Mouse (Mus musculus) lung, postnatal 36 days (tissue): Measurements from ENCODE around the gene Nup210l.

ENCODE experiments used
- DNase-seq: peaks from one replicate; pipeline ENCODE4 v3.0.0; 2022; ENCODE audit warnings: mixed read lengths

The Nup210l gene

DNA sequence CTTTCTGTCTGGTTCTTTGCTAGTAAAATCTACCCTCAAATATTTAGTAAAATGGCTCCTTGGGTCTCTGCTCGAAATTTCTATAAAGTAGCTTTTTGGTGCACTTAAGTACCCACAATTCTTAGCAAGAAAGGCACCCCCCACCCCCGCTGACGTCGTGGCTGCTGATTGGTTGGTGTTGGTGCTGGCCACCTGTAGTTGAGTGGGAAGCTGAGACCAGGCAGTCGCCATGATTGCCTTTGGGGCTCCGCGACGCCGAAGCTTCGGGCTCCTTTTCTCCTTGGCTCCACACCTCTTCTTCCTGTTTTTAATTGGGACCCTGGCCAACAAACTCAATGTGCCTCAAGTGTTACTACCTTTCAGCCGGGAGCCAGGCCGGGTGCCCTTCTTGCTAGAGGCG is at the start of gene Nup210l:
TSS of gene Nup210l (plus strand) at position 195 of the 400 bp plus-strand sequence.
- no peak for DNase-seq

DNA sequence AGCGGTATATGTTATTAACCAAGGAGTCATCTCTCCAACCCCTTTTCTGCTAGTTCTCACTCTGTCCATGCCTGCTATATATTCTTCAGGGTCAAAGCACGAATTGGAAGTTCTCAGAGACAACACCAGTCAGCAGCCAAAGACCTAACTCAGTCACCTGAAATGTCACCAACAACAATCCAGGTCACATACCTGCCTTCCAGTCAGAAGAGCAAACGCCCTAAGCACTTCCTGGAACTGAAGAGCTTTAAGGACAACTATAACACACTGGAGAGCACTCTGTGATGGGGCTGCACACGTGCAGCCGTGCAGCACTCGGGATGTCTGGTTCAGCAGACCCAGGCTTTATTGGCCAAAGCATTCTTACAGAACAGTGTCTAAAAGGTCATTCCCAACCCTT is 42.4 kb upstream of the Nup210l start:
- DNase-seq = peak; percentile 34

DNA sequence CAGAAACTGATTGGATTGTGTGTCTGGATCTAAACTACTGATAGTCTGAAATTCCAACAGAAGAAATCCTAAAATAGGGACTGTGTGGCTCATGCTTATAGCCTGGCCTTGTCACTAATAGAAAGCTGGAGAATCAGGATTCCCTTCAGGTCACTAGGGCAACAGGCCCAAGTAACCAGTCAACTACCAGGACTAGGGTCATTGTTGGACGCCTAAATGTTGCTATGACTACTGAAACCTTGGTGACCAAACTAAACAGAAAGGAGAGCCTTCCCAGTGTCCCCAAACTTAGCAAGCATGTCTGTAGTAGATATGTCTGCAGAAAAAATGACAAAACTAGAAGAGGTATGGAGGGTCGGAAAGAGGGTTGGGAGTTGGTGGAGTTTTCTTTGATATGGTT is 41.4 kb upstream of the Nup210l start:
- no peak for DNase-seq

DNA sequence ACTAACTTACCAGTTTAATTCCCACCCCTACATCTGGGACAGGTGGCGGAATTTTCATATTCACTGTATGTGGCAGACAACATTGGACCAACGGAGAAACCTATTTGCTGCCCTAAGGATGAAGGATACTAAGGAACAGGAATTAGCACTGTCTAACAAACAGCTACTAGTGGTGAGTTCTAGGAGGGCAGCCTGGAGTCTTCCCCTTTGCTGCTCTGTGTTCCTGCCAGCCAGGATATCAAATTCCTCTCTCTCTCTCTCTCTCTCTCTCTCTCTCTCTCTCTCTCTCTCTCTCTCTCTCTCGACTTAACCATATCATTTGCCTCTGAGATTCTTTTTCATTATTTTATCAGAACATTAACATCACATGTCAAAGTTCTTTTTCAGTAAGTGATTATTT is 39.5 kb upstream of the Nup210l start:
- no peak for DNase-seq

DNA sequence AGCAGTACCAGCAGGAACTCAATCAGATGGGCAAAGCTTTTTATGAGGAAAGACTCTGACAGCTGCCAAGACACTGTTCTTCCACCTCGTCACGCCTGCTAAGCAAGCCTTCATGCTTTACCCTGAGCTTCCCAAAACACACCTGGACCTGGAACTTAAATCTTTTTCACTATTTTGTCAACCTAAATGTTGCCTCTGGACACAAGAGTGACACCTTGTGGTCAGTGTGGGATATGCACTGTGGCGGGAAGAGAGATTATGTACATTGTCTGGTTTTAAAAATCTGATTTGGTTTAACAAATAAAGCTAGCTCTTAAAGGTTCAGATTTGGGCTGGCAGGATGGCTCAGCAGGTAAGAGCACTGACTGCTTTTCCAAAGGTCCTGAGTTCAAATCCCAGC is 38.4 kb upstream of the Nup210l start:
- peak; percentile 70 for DNase-seq

DNA sequence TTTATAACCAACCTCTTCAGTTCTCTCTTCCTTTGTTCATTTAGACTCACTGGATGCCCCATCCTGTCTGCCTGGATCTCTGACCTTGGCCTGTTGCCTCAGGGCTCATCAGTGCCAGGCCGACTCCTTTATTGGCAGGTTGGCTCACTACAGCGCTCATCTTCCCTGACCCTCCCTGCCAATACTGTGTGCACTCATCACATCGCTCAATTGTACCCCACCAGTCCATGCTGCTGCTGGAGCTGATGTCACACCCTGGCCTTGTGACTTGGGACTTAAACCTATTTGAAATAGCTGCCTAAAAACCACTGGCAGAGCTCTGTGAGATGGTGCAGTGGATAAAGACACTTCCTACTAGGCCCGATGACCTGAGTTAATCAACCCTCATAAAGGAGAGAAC is 36.1 kb upstream of the Nup210l start:
- DNase-seq = no peak

DNA sequence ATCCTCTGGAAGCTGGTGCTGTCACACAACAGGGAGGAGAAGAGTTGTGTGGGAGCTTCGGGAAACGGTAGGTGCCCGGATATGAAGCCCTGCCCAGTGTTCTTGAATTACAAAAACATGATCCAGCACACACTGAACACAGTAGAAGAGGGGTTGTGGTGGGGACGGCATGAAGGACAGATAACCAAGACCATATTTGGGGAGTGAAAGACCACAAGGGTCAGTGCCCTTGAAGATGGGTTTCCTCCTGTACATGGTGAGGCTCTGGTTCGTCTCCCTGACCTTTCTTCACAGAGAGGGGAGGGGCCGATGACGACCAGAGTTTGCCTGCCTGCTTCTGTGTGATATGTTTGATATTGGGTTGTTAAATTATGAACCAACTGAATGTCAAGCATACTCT is 34.2 kb upstream of the Nup210l start:
- DNase-seq = no peak

DNA sequence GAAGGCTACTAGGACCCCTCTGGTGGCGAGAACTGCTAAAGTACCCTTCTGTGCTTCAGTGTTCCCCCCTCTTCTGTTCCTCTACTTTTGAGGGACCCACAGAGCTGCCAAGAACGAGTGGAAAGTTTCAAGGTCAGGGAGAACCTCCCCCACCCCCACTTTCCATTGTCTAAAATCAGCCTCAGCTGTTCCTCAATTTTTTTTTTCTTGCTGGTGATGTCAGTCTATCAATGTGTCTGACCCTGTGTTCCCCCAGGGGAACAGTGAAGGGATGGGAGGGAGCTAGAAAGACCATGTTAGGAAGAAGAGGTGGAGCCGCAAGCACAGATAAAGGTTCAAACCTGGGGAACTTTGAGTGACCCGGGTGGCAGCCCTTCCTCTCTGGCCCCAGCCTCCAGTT is 31.6 kb upstream of the Nup210l start, which contains the start of gene Tpm3:
TSS of gene Tpm3 (plus strand) at position 356 of the 400 bp plus-strand sequence.
- DNase-seq = no peak

DNA sequence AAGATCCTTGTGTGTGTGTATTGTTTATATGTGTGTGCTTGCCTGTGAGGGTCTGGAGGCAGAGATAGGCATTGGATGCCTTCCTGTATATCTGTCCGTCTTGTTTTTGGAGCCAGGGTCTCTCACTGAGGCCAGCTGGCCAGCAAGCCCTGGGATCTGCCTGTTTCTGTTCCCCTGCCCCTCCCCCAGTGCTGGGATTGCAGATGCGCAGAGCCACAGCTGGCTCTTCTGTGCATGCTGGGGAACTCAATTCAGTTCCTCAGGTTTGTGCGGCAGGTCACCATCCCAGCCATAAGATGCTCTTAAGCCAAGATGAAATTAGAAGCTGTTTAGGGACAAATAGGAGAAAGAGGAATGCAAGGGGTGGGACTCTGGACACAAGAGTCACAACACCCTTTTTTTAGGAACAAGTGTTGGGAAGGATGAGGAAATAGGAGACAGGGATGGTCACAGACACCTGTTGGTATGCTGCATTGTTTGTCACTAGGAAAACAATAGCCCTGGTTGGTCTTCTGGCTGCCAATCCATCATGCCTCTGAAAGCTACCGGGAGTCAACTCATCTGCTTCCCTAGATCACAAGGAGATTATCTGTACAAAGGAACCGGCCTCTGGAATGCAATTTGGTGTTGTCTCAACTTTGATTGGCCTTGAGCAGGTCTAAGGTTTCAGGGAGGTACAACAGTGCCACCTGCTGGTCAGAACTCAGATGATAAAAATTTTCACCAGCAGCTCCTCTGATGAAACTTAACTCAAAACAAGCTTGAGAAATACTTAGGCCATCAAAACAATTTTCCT is 26.8 kb upstream of the Nup210l start:
- DNase-seq = peak; percentile 91

DNA sequence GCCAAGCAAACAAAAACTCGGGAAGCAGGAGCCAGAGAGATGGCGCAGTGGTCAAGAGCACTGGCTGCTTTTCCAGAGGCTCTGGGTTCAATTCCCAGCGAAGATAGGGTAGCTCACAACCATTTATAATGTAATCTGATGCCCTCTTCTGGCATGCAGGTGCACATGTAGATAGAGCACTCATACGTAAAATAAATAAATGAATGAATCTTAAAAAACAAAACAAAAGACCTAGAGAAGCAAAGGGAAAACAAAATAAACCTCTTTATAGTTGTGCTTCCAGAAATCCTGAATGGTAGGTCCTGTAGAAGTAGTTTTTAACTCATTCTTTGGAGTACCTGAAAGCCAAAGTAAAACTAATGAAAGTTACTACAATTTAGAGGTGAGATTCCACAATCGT is 25.7 kb upstream of the Nup210l start:
- no peak for DNase-seq

DNA sequence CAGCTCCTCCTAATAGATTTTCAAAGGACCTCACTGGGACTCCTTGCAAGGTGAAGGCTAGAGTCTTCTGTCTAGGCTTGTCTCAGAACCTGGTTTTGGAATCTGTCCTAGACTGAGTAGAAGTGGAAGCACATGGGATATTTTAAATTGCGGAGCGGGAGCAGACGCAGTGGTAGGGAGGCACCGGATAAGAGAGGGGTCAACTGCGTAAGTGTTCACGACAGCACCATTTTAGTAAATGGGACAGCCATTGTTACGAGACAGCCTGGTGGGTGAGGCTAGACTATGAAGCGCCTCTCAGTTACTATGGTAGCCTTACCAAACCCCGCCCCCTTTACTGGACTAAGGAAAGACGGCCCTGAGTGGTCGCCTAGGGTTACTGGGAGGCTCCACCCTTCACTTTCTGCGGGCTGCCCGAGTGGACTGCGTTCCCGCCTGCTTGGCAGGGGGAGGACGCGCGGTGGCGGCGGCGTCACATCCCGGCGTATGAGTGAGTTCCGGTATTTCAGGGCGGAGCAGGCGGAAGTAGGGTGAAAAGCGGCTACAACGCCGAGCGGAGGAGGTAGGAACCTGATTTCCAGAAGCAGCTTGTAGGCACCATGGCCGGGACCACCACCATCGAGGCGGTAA is 24.7 kb upstream of the Nup210l start:
- peak; percentile 99 for DNase-seq

DNA sequence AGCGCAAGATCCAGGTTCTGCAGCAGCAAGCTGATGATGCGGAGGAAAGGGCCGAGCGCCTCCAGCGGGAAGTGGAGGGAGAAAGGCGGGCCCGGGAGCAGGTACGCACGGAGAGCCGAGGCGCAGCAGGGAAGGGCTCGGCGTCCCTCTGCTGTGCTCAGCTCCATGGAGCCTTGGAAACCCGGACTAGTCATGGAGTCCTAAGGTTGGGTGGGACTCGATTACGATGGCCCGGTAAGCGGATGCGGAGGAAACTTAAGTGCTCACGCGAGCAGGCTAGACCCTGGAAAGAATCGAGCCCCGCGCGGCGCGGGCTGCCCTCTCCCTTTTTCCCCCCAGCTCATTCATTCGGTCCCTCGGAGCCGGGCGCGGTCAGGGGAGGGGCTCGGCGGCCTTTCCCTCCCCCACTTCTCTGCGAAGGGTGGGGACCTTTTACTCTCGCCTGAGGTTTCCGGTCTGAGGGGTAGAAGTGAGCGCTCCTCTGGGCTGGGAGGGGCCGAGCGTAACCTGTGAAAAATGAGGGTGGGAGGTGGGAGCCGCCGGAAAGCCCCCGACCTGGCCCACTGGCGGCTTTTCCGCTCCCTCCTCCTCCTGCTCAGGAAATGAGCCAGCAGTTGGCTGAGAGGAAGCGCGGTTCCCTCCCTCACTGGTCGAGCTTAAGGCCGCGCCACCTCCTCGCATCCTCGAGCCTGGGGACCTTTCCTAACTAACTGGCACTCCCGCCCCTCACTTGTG is 24.0 kb upstream of the Nup210l start:
- peak; percentile 86 for DNase-seq

DNA sequence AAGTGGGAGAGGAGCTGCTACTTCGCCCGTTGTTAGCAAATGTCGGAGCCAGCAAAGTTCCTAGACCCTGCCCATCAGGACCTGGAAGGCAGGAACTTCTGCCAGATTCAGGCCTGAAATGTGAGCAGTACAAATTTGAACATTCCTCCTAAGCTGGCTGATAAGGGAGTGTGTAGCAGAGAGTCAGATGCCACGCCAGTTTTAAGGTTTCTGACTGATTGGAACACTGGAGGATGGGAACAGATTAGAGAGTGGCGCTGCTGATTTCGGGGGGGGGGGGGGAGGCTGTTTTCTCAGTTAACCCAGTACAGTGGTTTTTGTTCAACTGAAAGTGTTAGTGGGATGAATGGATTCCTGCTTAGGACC is 23.5 kb upstream of the Nup210l start:
- no peak for DNase-seq

DNA sequence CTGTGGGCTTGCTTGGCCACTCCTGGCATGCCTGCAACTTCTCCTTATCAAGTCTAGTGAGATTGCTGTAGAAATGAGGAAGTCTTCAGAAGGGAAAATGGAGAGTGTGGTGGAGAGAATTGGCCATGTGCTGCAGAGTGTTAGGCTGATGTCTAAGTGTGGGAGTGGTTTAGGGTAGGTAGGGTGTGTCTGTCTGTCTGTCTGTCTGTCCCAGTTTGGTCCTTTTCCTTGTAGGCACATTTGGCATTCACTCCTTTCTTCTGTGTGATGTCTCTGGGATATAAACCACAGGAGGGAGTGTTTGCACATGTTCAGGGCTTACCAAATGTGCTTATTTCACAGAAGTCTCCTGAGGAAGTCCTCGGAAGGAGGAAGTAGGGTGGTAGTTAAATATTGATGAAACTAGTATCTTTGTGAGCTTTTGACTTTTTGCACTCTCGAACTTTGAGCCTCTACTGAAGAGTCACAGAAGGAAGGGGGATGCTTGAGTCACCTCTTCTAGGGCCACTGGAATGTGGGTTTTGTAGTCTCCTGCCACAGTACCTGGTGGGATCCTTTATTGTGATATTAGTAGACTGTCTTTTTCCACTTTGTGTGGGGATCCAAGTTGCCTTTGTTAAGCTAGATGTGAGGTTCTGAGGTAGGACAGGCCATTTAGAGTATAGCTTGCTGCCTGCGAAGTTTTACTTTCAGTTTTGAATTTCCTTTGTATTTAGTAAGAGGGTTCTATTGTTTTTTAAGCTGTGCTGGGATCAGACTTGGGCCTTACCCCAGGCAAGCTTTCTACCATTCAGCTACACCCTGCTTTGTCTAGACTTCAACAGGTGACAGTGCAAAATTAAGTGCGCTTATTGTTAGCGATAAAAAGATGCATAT is 22.3 kb upstream of the Nup210l start:
- DNase-seq = peak; percentile 65

DNA sequence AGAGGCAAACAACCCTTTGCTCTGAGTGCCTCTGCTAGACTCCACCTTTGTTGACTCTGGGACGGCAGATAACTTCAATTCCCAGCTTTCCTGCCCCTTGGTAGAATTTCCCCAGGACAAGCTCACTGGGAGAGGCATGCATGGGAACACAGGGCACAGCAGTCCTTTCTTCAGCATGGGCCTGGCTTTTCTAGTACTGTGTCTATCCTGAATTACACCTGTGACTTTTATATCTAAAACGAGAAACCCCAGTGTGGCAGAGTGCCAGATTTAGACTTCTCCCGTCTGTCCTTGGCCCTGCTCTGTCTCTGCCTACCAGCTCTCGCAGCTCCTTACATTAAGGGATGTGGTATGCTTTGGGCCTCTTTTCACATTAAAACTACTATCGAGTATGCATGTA is 20.9 kb upstream of the Nup210l start:
- DNase-seq = peak; percentile 66

DNA sequence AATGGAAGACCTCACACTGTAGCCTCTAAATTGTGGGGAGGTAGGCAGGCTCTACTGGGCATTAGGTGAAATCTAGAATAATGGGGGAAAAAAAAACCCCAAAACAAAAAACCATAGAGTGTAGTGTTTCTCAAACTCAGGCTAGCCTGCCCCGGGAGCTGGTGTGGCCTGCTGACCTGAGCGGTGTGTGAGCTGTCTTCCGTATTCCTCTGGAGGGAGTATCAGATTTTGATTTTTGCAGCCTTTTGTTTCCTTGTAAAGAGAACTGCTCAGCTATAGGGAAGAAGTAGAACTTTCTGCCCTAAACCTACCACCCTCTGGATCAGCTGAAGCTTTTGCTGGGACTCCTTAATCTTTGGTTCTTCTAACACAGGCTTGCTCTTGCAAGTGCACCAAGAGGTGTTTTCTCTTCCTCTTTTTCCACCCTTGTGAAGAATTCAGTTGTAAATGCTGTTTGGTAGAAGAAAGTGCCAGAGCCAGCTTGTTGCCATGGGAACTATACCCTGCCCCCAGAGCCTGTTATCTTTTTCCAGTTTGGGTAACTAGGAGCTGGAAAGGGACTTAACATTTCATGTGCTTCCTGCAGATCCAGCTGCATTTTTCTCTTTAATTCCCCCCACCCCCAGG is 20.1 kb upstream of the Nup210l start:
- peak; percentile 54 for DNase-seq

DNA sequence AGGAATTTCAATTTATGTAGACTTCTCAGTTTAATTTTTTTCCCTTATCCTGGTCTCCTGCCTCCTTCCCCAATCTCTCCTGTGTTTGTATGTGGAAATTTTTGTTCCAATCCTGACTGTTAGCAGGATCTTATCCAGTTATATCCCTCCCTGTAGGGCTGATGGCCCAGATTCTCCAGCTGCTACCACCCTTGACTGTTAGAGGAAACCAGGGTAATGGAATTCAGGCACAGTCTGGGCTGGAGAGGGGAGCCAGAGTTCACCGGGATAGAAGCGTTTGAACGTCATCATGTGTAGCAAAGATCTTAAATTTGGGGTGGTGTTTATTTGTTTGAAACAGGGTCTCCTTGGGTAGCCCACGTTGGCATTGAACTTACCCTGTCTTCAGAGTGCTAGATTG is 19.1 kb upstream of the Nup210l start:
- DNase-seq = peak; percentile 42

DNA sequence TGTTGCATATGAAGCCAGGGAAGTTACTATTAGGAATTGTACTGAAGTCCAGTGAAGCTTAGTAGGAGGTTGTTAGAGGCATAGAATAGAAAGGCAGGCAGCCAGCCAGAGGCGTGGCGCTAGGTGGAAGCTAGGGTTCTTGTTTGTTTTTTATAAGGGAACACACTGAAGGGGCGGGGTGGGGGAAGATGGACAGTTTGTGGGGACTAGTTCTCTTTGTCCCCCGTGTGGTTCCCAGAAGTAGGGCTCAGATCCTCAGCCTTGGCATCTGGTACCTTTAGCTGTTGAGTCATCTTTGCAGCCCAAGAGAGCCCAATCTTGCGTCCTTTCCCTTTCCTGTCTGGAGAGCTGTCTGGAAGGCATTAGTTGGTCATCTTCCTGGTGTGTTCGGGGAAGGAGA is 18.7 kb upstream of the Nup210l start:
- DNase-seq = peak; percentile 79

DNA sequence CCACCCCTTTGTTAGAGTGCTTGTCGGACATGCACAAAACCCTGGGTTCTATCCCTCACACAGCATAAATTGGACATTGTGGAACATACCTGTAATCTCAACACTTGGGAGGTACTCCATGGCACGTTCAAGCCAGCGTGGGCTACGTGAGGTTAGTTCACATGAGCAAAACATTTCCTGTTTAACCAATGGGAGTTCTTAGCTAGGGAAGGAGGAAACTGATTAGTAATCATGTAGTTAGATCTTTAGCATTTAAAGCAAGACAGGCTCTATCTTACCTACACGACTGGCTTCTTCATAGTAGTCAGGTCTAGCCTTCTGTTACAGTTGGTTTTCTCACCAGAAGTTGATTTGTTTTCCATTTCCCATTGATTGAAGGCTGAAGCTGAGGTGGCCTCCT is 17.9 kb upstream of the Nup210l start:
- DNase-seq = peak; percentile 36

DNA sequence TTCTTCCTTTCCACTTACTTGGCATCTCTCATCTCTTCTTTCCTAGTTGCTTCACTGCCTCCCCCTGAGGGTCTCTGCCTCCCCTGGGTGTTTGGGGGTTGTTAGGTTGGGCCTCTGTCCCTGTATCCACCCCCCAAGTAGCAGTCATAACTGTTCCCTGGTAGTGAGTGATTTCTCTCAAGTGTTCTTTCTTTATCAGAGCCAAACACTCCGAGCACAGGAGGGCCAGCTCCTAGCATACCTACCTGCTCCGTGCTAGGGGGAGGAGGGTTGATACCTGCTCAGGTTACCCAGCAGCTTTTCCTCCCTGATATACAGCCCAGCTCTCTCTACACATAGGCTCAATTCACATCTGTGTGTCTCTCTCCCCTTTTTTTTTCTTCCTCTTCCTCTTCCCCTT is 15.3 kb upstream of the Nup210l start:
- DNase-seq = peak; percentile 62

DNA sequence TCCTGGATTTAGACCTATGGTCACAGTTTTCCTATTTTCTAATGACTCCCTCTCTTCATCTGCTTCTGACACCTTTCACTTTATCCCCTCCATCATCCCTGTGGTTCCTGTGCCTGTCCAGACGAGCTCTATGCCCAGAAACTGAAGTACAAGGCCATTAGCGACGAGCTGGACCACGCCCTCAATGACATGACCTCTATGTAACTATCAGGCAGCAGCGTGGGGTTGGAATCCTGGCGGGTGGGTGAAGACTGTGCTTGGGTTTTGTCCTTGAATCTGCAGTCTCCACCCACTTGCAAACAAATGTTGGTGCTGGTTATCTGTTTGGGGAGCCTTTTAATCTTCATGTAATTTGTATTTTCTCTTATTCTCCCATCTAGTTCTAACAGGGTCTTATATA is 13.0 kb upstream of the Nup210l start:
- DNase-seq = no peak

DNA sequence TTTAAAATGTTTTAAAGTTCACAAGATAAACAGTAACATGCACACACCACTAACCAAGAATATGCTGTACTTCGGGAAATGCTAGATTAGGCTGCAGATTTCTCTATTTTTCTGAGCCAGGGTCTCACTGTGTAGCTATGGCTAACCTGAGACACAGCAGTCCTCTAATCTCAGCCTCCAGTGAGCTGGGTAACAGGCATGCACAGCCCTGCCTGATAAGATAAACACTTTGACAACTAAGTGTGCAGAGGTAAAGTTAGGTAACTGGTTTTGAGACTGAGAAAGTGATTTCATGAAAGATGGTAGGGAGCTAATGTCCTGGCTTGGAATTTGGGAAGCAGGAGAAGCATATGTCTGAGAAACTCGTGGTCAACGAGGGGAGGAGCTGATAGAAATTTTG is 9.5 kb upstream of the Nup210l start:
- DNase-seq = no peak
